In genomic region chr5:114875858-114876257, GRCm38 (mm10) we compare ENCODE assay signal across 10 mouse cellular contexts. TPM values are rescaled to one million over a fixed set of nuclear protein-coding genes. Genes with fewer than 3 reads are reported as not detected.
DNase-seq lines count a peak whose midpoint lies in the region; ATAC-seq and TF ChIP-seq lines count a peak whose summit lies in the region.
"Had no signal": no experiment of that assay in that cellular context is flagged by ENCODE, and none has a peak within 500 bp of the region (broad histone marks: within the 10 kb centered on the region; RNA-seq: fewer than 3 reads in every experiment).

No protein-coding gene starts in this region.

- H3K4me1 ChIP-seq in hindbrain, postnatal 0 days (ENCODE audit: insufficient read depth, low read length), result no peaks in the 10 kb centered on the region
- H3K4me1 ChIP-seq in hindbrain, embryonic 14.5 days (replicated peaks; ENCODE audit: control insufficient read depth, insufficient read depth, low read length), result no peaks in the 10 kb centered on the region
- no peaks in the 10 kb centered on the region for H3K4me1 ChIP-seq in MEL (ENCODE audit: control insufficient read depth in 1 of 2, insufficient read depth in 2 of 2, low read length in 2 of 2)
- peaks cover 14% of the 10 kb centered on the region for H3K4me1 ChIP-seq in embryonic facial prominence, embryonic 12.5 days
- H3K4me1 ChIP-seq in liver, embryonic 14.5 days (replicated peaks; ENCODE audit: control insufficient read depth in 2 of 2, insufficient read depth in 2 of 2, low read length in 1 of 2), result no peaks in the 10 kb centered on the region
- H3K4me1 ChIP-seq in cerebellum, adult 2 months (ENCODE audit: control insufficient read depth, insufficient read depth, low read length), result no peaks in the 10 kb centered on the region
- H3K4me1 ChIP-seq: lung, embryonic 15.5 days had no signal

- no peak for TF ChIP-seq EP300 in MEL (IDR thresholded peaks at IDR 0.05; ENCODE audit: low read depth in 1 of 2, low read length in 2 of 2)
- no peak for TF ChIP-seq EP300 in liver, embryonic 14.5 days (IDR thresholded peaks at IDR 0.05; ENCODE audit: low read depth)

- no peaks in the 10 kb centered on the region for H3K79me2 ChIP-seq in MEL (ENCODE audit: control insufficient read depth, insufficient read depth, low read length, poor library complexity)

- TF ChIP-seq POLR2A in MEL (IDR thresholded peaks at IDR 0.05; ENCODE audit: control insufficient read depth in 1 of 2, insufficient read depth in 1 of 2, low read depth in 1 of 2, low read length in 2 of 2, poor library complexity in 1 of 2), result no peak
- no peak for TF ChIP-seq POLR2A in cerebellum, adult 2 months (IDR thresholded peaks at IDR 0.05; ENCODE audit: borderline replicate concordance, insufficient read depth, low read length)

- peak; percentile 27; the same call in 1 of the 2 replicates for ATAC-seq in hindbrain, postnatal 0 days
- ATAC-seq in hindbrain, embryonic 14.5 days (ENCODE audit: low FRiP score), result no peak
- peak; percentile 35; the same call in 1 of the 2 replicates for ATAC-seq in embryonic facial prominence, embryonic 12.5 days (ENCODE audit: insufficient number of reproducible peaks, insufficient read depth, low FRiP score, low TSS enrichment)
- no peak for ATAC-seq in liver, embryonic 14.5 days (ENCODE audit: insufficient read depth)

- H3K9ac ChIP-seq in hindbrain, postnatal 0 days (replicated peaks; ENCODE audit: low read length), result no peak overlapping the region
- no peak overlapping the region for H3K9ac ChIP-seq in hindbrain, embryonic 14.5 days
- H3K9ac ChIP-seq in MEL (ENCODE audit: control insufficient read depth, low read depth, low read length, poor library complexity, severe bottlenecking), result no peak overlapping the region
- H3K9ac ChIP-seq in embryonic facial prominence, embryonic 12.5 days, result no peak overlapping the region
- no peak overlapping the region for H3K9ac ChIP-seq in liver, embryonic 14.5 days (replicated peaks)
- H3K9ac ChIP-seq: lung, embryonic 15.5 days had no signal

- no peaks in the 10 kb centered on the region for H3K9me3 ChIP-seq in hindbrain, postnatal 0 days (ENCODE audit: low read length)
- no peaks in the 10 kb centered on the region for H3K9me3 ChIP-seq in hindbrain, embryonic 14.5 days (ENCODE audit: control insufficient read depth, low read length)
- no peaks in the 10 kb centered on the region for H3K9me3 ChIP-seq in MEL (replicated peaks; ENCODE audit: insufficient read depth, low read length)
- no peaks in the 10 kb centered on the region for H3K9me3 ChIP-seq in embryonic facial prominence, embryonic 12.5 days
- H3K9me3 ChIP-seq in liver, embryonic 14.5 days (ENCODE audit: control insufficient read depth, low read length), result no peaks in the 10 kb centered on the region
- H3K9me3 ChIP-seq: lung, embryonic 15.5 days had no signal

- no peak overlapping the region for H3K27ac ChIP-seq in hindbrain, postnatal 0 days
- no peak overlapping the region for H3K27ac ChIP-seq in hindbrain, embryonic 14.5 days
- no peak overlapping the region for H3K27ac ChIP-seq in MEL (ENCODE audit: control insufficient read depth, low read depth, low read length)
- peak overlapping the region; percentile 66 for H3K27ac ChIP-seq in embryonic facial prominence, embryonic 12.5 days
- no peak overlapping the region for H3K27ac ChIP-seq in liver, embryonic 14.5 days
- no peak overlapping the region for H3K27ac ChIP-seq in cerebellum, adult 2 months (ENCODE audit: insufficient read depth, low read length)
- H3K27ac ChIP-seq: lung, embryonic 15.5 days had no signal

- 47% methylated on average over 6 of the region's 6 CpGs for WGBS in hindbrain, postnatal 0 days
- WGBS in hindbrain, embryonic 14.5 days, result 49% methylated on average over 6 of the region's 6 CpGs
- WGBS in embryonic facial prominence, embryonic 12.5 days, result 55% methylated on average over 6 of the region's 6 CpGs
- WGBS in liver, embryonic 14.5 days (ENCODE audit: insufficient replicate concordance), result 43% methylated on average over 6 of the region's 6 CpGs
- 41% methylated on average over 6 of the region's 6 CpGs for WGBS in cerebellum, adult 2 months

- H3K4me2 ChIP-seq in hindbrain, postnatal 0 days (ENCODE audit: low read depth, low read length), result no peak overlapping the region
- H3K4me2 ChIP-seq in hindbrain, embryonic 14.5 days (replicated peaks), result no peak overlapping the region
- no peak overlapping the region for H3K4me2 ChIP-seq in embryonic facial prominence, embryonic 12.5 days (replicated peaks)
- H3K4me2 ChIP-seq in liver, embryonic 14.5 days (ENCODE audit: low read depth), result no peak overlapping the region
- H3K4me2 ChIP-seq: lung, embryonic 15.5 days had no signal

- no peaks in the 10 kb centered on the region for H3K36me3 ChIP-seq in hindbrain, postnatal 0 days (ENCODE audit: insufficient read depth, low read length)
- no peaks in the 10 kb centered on the region for H3K36me3 ChIP-seq in hindbrain, embryonic 14.5 days (replicated peaks; ENCODE audit: control insufficient read depth, insufficient read depth)
- H3K36me3 ChIP-seq in MEL (ENCODE audit: control insufficient read depth in 1 of 2, insufficient read depth in 2 of 2, low read length in 2 of 2), result no peaks in the 10 kb centered on the region
- no peaks in the 10 kb centered on the region for H3K36me3 ChIP-seq in embryonic facial prominence, embryonic 12.5 days
- no peaks in the 10 kb centered on the region for H3K36me3 ChIP-seq in liver, embryonic 14.5 days (replicated peaks; ENCODE audit: control insufficient read depth, insufficient read depth, low read depth)
- H3K36me3 ChIP-seq: lung, embryonic 15.5 days had no signal

- no peaks in the 10 kb centered on the region for H3K27me3 ChIP-seq in hindbrain, postnatal 0 days (ENCODE audit: insufficient read depth, low read length)
- no peaks in the 10 kb centered on the region for H3K27me3 ChIP-seq in hindbrain, embryonic 14.5 days (ENCODE audit: control insufficient read depth, insufficient read depth, low read length)
- 0 out of 4 replicates have a peak, but pooled peaks cover 0 to under 1% of the 10 kb centered on the region in 2 experiments for H3K27me3 ChIP-seq in MEL (ENCODE audit: control insufficient read depth in 1 of 2, insufficient read depth in 2 of 2, low read length in 2 of 2)
- no peaks in the 10 kb centered on the region for H3K27me3 ChIP-seq in embryonic facial prominence, embryonic 12.5 days
- no peaks in the 10 kb centered on the region for H3K27me3 ChIP-seq in liver, embryonic 14.5 days (ENCODE audit: control insufficient read depth, insufficient read depth, low read length)
- no peaks in the 10 kb centered on the region for H3K27me3 ChIP-seq in cerebellum, adult 2 months (ENCODE audit: control insufficient read depth, insufficient read depth, low read length)

- TF ChIP-seq CTCF in hindbrain, postnatal 0 days (IDR thresholded peaks at IDR 0.05; ENCODE audit: low read depth), result peak; percentile 47; the same call in 1 of the 2 replicates
- peak in 2 of 3 experiments; percentile 34 to 42; a peak in 4 of 6 replicates for TF ChIP-seq CTCF in MEL (IDR thresholded peaks at IDR 0.05 in 2 of 3, conservative IDR thresholded peaks at IDR 0.05 in 1 of 3; ENCODE audit: control insufficient read depth in 1 of 3, insufficient read depth in 1 of 3, low read depth in 2 of 3, low read length in 3 of 3, poor library complexity in 1 of 3, severe bottlenecking in 1 of 3)
- TF ChIP-seq CTCF in liver, embryonic 14.5 days (IDR thresholded peaks at IDR 0.05; ENCODE audit: low read depth), result peak; percentile 52
- no peak for TF ChIP-seq CTCF in cerebellum, adult 2 months (IDR thresholded peaks at IDR 0.05; ENCODE audit: borderline replicate concordance, insufficient read depth, low read depth, low read length)

- H3K4me3 ChIP-seq in hindbrain, postnatal 0 days (ENCODE audit: low read length), result no peak overlapping the region
- no peak overlapping the region for H3K4me3 ChIP-seq in hindbrain, embryonic 14.5 days (replicated peaks; ENCODE audit: low read length)
- H3K4me3 ChIP-seq in MEL (ENCODE audit: control insufficient read depth in 1 of 2, insufficient read depth in 1 of 2, low read depth in 2 of 2, low read length in 2 of 2), result no peak overlapping the region
- no peak overlapping the region for H3K4me3 ChIP-seq in embryonic facial prominence, embryonic 12.5 days
- no peak overlapping the region for H3K4me3 ChIP-seq in liver, embryonic 14.5 days (ENCODE audit: insufficient read depth in 1 of 2, low read depth in 2 of 2, low read length in 2 of 2)
- H3K4me3 ChIP-seq in cerebellum, adult 2 months (replicated peaks; ENCODE audit: insufficient read depth, low read depth, low read length), result no peak overlapping the region
- H3K4me3 ChIP-seq: lung, embryonic 15.5 days had no signal

- peak; percentile 35 for TF ChIP-seq RAD21 in MEL (IDR thresholded peaks at IDR 0.05; ENCODE audit: low read depth, low read length)

- DNase-seq in hindbrain, postnatal 0 days (ENCODE audit: low spot score), result no peak
- no peak for DNase-seq in hindbrain, embryonic 14.5 days (ENCODE audit: low spot score)
- DNase-seq in MEL (ENCODE audit: low read depth, low spot score), result no peak
- DNase-seq in liver, embryonic 14.5 days (ENCODE audit: low read depth in 3 of 3, low spot score in 3 of 3), result no peak
- no peak for DNase-seq in urinary bladder, postnatal 36 days (ENCODE audit: low spot score in 2 of 2)
- DNase-seq in thymus, postnatal 25 days, result no peak
- DNase-seq in cerebellum, adult 2 months, result no peak

RNA-seq across cellular contexts. Expression of gene Gm9936, which starts 17.4 kb away (rescaled TPM):
- 3.5 and 3.9 TPM in 2 replicates for total RNA-seq in hindbrain, postnatal 0 days (2014; rRNA removed)
- polyA plus RNA-seq in hindbrain, postnatal 0 days (2015; fragmentation: Nextera tagmentation; extraction: Ambion mirVana), result 2.4 and 2.8 TPM in 2 replicates
- 2.6 and 3.0 TPM in 2 replicates for polyA plus RNA-seq in hindbrain, embryonic 14.5 days (2014; fragmentation: Nextera tagmentation; extraction: Ambion mirVana)
- total RNA-seq in MEL (2012; rRNA removed), result not detected in 2 replicates
- polyA plus RNA-seq in MEL (2012; ENCODE audit: insufficient read depth in 1 of 2, insufficient read length in 2 of 2, low read depth in 1 of 2, low replicate concordance in 2 of 2, missing spikeins in 1 of 2), result not detected
- polyA plus RNA-seq in embryonic facial prominence, embryonic 12.5 days (2016; fragmentation: Nextera tagmentation; extraction: Ambion mirVana), result 0.28 and 0.39 TPM in 2 replicates
- not detected in 2 replicates for polyA plus RNA-seq in liver, embryonic 14.5 days (2012; rRNA removed)
- not detected in 2 replicates for polyA plus RNA-seq in liver, embryonic 14.5 days (2014; fragmentation: Nextera tagmentation; extraction: Ambion mirVana)
- 0.16 TPM in 2 replicates for polyA plus RNA-seq in cerebellum, adult 2 months (2012; rRNA removed)
- polyA plus RNA-seq: gonadal fat pad, adult 2 months; lung, embryonic 15.5 days had no signal

RNA-seq across cellular contexts. Expression of gene Oasl2, which starts 20.9 kb away (rescaled TPM):
- total RNA-seq in hindbrain, postnatal 0 days (2014; rRNA removed), result 6.3 and 6.9 TPM in 2 replicates
- 4.7 and 6.1 TPM in 2 replicates for polyA plus RNA-seq in hindbrain, postnatal 0 days (2015; fragmentation: Nextera tagmentation; extraction: Ambion mirVana)
- polyA plus RNA-seq in hindbrain, embryonic 14.5 days (2014; fragmentation: Nextera tagmentation; extraction: Ambion mirVana), result 3.7 and 5.0 TPM in 2 replicates
- 0.27 TPM in 1 of 2 replicates, not detected in the other for total RNA-seq in MEL (2012; rRNA removed)
- under 1 TPM in 1 of 2 experiments, not detected in 1; 0.63 TPM for polyA plus RNA-seq in MEL (2012; ENCODE audit: insufficient read depth in 1 of 2, insufficient read length in 2 of 2, low read depth in 1 of 2, low replicate concordance in 2 of 2, missing spikeins in 1 of 2)
- 2.4 and 4.2 TPM in 2 replicates for polyA plus RNA-seq in embryonic facial prominence, embryonic 12.5 days (2016; fragmentation: Nextera tagmentation; extraction: Ambion mirVana)
- 1.3 TPM in 2 replicates for polyA plus RNA-seq in liver, embryonic 14.5 days (2012; rRNA removed)
- polyA plus RNA-seq in liver, embryonic 14.5 days (2014; fragmentation: Nextera tagmentation; extraction: Ambion mirVana), result 2.0 and 2.1 TPM in 2 replicates
- 5.3 and 6.9 TPM in 2 replicates for polyA plus RNA-seq in cerebellum, adult 2 months (2012; rRNA removed)

RNA-seq across cellular contexts. Expression of gene 4930519G04Rik, which starts 22.4 kb away (rescaled TPM):
- not detected in 2 replicates for total RNA-seq in hindbrain, postnatal 0 days (2014; rRNA removed)
- polyA plus RNA-seq in hindbrain, postnatal 0 days (2015; fragmentation: Nextera tagmentation; extraction: Ambion mirVana), result not detected in 2 replicates
- polyA plus RNA-seq in hindbrain, embryonic 14.5 days (2014; fragmentation: Nextera tagmentation; extraction: Ambion mirVana), result not detected in 2 replicates
- not detected in 2 replicates for total RNA-seq in MEL (2012; rRNA removed)
- polyA plus RNA-seq in MEL (2012; ENCODE audit: insufficient read depth in 1 of 2, insufficient read length in 2 of 2, low read depth in 1 of 2, low replicate concordance in 2 of 2, missing spikeins in 1 of 2), result not detected
- polyA plus RNA-seq in embryonic facial prominence, embryonic 12.5 days (2016; fragmentation: Nextera tagmentation; extraction: Ambion mirVana), result not detected in 2 replicates
- polyA plus RNA-seq in liver, embryonic 14.5 days (2012; rRNA removed), result not detected in 2 replicates
- not detected in 2 replicates for polyA plus RNA-seq in liver, embryonic 14.5 days (2014; fragmentation: Nextera tagmentation; extraction: Ambion mirVana)
- polyA plus RNA-seq in cerebellum, adult 2 months (2012; rRNA removed), result not detected in 2 replicates
- polyA plus RNA-seq: gonadal fat pad, adult 2 months; lung, embryonic 15.5 days had no signal

RNA-seq across cellular contexts. Expression of gene Oasl1, which starts 47.2 kb away (rescaled TPM):
- total RNA-seq in hindbrain, postnatal 0 days (2014; rRNA removed), result 0.63 and 1.0 TPM in 2 replicates
- polyA plus RNA-seq in hindbrain, postnatal 0 days (2015; fragmentation: Nextera tagmentation; extraction: Ambion mirVana), result 0.25 and 0.32 TPM in 2 replicates
- 0.13 and 0.25 TPM in 2 replicates for polyA plus RNA-seq in hindbrain, embryonic 14.5 days (2014; fragmentation: Nextera tagmentation; extraction: Ambion mirVana)
- total RNA-seq in MEL (2012; rRNA removed), result 8.2 and 11.5 TPM in 2 replicates
- 10 to 100 TPM in 1 of 2 experiments, not detected in 1; 33.3 TPM for polyA plus RNA-seq in MEL (2012; ENCODE audit: insufficient read depth in 1 of 2, insufficient read length in 2 of 2, low read depth in 1 of 2, low replicate concordance in 2 of 2, missing spikeins in 1 of 2)
- 0.38 and 0.65 TPM in 2 replicates for polyA plus RNA-seq in embryonic facial prominence, embryonic 12.5 days (2016; fragmentation: Nextera tagmentation; extraction: Ambion mirVana)
- polyA plus RNA-seq in liver, embryonic 14.5 days (2012; rRNA removed), result 0.44 and 0.50 TPM in 2 replicates
- polyA plus RNA-seq in liver, embryonic 14.5 days (2014; fragmentation: Nextera tagmentation; extraction: Ambion mirVana), result 0.23 and 0.32 TPM in 2 replicates
- polyA plus RNA-seq in cerebellum, adult 2 months (2012; rRNA removed), result 0.36 and 0.46 TPM in 2 replicates

RNA-seq across cellular contexts. Expression of gene 1500011B03Rik, which starts 52.6 kb away (rescaled TPM):
- 250 and 316 TPM in 2 replicates for total RNA-seq in hindbrain, postnatal 0 days (2014; rRNA removed)
- 354 and 366 TPM in 2 replicates for polyA plus RNA-seq in hindbrain, postnatal 0 days (2015; fragmentation: Nextera tagmentation; extraction: Ambion mirVana)
- 290 and 308 TPM in 2 replicates for polyA plus RNA-seq in hindbrain, embryonic 14.5 days (2014; fragmentation: Nextera tagmentation; extraction: Ambion mirVana)
- total RNA-seq in MEL (2012; rRNA removed), result 47.7 and 56.0 TPM in 2 replicates
- 10 to 100 TPM in 1 of 2 experiments, not detected in 1; 75.2 TPM for polyA plus RNA-seq in MEL (2012; ENCODE audit: insufficient read depth in 1 of 2, insufficient read length in 2 of 2, low read depth in 1 of 2, low replicate concordance in 2 of 2, missing spikeins in 1 of 2)
- 109 and 113 TPM in 2 replicates for polyA plus RNA-seq in embryonic facial prominence, embryonic 12.5 days (2016; fragmentation: Nextera tagmentation; extraction: Ambion mirVana)
- 15.5 and 17.5 TPM in 2 replicates for polyA plus RNA-seq in liver, embryonic 14.5 days (2012; rRNA removed)
- polyA plus RNA-seq in liver, embryonic 14.5 days (2014; fragmentation: Nextera tagmentation; extraction: Ambion mirVana), result 31.9 and 36.0 TPM in 2 replicates
- 227 and 230 TPM in 2 replicates for polyA plus RNA-seq in cerebellum, adult 2 months (2012; rRNA removed)

Comparison
In these comparisons a context has a peak if more than half of its experiments do, and no peak if none do; other contexts are left out.
1. ATAC-seq: peak in hindbrain, postnatal 0 days (single experiment) and embryonic facial prominence, embryonic 12.5 days (single experiment); none in hindbrain, embryonic 14.5 days (single experiment) and liver, embryonic 14.5 days (single experiment).